Mouse (Mus musculus) MN1 (cell line): ENCODE data around the gene Grik1.

ENCODE experiments used
- DNase-seq: peaks from one replicate; pipeline ENCODE4 v3.0.0-alpha.2; 2016; ENCODE audit warnings: low spot score

Gene Grik1

DNA sequence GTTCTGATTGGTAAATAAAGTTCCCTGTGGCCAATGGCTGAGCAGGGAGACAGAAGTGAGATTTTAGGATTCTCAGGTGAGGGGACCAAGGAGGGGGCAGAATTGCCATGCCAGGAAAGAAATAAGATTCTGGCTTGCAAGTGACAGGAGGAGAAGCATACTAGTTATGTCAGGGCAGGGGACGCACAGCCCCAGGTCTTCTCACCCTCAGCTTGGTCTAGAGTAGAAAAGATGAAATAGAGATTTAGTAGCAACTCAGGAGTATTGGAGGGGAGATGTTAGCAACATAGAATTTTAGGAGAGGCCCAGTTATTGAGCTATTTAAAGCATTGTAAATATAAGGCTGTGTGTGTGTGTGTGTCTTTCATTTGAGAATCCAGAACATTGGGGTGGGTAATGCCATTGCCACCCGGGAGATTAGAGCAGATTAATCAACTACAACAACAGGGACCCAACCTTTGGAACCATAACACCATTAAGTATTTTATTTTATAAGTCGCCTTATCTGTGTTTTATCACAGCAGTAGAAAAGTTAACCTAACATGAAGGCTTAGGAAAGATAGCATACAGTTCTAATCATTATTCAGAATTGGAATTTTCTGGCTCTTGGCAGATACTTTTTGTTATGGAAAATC lies 436.5 kb downstream of the Grik1 start:
- no peak for DNase-seq

DNA sequence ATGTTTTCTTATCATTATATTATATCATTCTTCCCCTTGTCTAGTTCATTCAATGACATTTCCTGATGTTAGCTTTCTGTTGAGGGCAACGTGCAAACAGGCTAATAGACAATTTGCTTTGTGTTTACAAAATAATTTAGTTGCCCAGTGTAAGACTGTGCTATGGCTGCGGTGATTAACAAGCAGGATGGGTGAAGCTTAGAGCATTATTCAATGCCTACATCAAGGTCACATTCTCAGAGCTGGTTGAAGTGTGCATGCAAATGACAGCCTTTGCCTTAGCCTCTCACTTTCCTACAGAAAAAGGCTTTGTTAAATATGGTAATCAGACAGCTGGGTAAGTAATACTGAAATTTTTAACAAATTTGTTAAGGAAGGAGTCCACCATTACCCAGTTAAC lies 438.5 kb downstream of the Grik1 start:
- no peak for DNase-seq

DNA sequence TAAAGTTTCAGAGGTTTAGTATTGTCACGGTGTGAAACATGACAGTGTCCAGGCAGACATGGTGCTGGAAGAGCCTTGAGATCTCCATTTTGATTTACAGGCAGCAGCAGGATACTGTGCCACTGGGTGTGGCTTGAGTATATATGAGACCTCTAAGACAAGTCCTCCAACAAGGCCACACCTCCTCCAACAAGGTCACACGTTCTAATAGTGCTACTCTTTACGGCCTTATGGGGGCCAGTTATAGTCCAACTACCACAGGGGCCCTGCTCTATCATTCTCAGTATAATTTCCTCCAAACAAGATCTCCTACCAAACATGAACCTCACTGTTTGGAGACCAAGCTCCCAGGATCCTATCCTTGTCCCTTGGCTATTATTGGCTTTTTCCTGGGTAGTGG lies 441.3 kb downstream of the Grik1 start:
- no peak for DNase-seq
